Mouse (Mus musculus) adrenal gland, adult 2 months (tissue): ENCODE results near the gene Scnm1. TPM values are rescaled to one million over a fixed set of nuclear protein-coding genes. Genes with fewer than 3 reads are reported as not detected.
"Not testable (repeated sequence)": the region's sequence is repeated elsewhere in the genome, so short reads cannot be mapped to it uniquely, and the experiment has no call there.

Experiments used
- DNase-seq: peaks from one replicate; pipeline ENCODE4 v3.0.0; 2021
- polyA plus RNA-seq: library from polyadenylated mRNA; depleted of rRNA; stranded (reverse); fragments of >200 nt; gene quantifications from 2 replicates; pipeline ENCODE4 v1.2.3, GENCODE M21; 2012
- total RNA-seq, 2 experiments: library from RNA; stranded (reverse); gene quantifications; 2 replicates each; pipeline ENCODE4 v1.2.3; 2021

The Scnm1 gene
- total and polyA plus RNA-seq, 3 experiments = 18.6 to 37.0 (median 33.4) TPM

- DNase-seq = no peak
These were observed 14.1 kb upstream of the Scnm1 start for GRCm38 (mm10) chr3:95147924-95148323.

DNA sequence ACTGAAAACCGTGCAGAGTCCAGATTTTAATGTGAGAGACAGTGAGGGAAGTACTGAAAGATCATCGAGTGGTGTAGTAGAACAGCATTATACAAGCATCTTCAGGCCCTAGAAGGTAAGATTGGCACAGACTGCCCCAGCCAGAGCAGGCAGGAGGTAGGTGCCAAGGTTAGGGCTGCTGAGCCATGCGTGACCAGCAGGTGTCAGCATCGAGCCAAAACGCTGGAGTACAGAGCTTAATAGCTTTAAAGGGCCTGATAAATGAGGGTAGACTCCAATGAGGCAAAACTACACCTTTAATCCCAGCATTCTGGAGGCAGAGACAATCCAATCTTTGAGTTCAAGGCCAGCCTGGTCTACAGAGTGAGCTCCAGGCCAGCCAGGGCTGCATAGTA lies 8.8 kb upstream of the Scnm1 start:
- DNase-seq = peak; percentile 88

DNA sequence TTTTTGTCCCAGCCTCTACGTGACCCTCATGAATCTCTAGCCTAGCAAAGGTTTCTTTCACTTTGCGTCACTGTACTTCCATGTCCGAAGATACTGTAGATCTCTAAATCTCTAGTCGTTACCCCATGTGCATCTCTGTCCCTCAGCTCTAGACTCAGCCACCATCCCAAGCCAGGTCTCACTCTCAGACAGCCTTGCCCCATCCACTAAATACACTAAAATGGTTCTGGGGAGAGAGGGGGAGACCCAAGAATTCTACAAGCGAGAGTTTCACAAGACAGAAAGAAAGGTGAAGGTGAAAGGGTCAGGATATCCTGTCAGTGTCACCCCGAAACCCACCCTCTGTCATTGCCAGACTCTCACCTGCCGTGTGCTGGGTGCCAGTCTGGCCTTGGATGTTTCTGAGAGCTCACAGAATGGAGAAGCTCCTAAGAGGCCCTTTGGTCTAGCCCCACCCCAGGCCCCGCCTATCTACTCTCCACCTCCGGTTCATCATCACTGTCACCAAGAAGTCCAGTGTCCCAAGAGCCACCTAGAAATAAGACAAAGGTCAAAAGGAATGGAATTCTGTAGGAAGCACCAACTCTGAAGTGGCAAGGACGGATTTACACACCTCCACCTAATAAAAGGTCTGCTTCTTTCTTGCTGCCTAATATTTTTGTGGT lies 8.3 kb upstream of the Scnm1 start, which contains the start of gene Tnfaip8l2:
Tnfaip8l2 (minus strand) TSS at position 409 of the 665 bp plus-strand sequence.
- no peak for DNase-seq

GRCm38 (mm10) chr3:95141474-95141873 lies 7.7 kb upstream of the Scnm1 start:
- no peak for DNase-seq

DNA sequence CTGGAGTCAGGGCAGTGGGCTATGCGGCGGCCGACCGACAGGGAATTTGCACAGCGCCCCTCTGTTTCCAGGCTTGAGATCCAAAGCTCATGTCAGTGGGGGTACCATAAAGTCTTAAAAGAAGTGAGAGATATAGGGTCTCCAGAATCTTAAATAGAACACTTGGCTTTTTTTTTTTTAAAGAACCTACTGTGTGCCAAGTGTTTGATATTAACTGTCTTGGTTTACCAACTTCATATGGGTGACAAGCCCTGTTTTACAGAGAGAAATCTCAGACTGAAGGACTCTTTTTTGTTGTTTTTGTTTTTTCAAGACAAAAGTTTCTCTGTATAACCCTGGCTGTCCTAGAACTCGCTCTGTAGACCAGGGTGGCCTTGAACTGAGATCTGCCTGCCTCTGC lies 7.0 kb upstream of the Scnm1 start:
- no peak for DNase-seq

DNA sequence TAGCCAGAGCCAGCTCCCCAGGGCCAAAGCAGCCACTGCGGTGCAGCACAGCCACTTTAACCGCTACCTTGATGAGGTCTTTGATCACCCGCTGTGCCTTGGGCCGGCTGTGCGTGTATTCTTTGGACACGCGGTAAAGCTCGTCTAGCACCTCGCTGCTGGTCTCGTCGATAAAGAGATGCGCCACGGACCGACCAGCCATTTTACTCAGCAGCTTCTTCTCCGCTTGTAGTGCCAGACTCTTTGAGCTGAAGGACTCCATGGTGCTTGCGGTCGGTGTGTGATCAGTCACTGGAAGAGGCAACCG lies 6.4 kb upstream of the Scnm1 start:
- no peak for DNase-seq

DNA sequence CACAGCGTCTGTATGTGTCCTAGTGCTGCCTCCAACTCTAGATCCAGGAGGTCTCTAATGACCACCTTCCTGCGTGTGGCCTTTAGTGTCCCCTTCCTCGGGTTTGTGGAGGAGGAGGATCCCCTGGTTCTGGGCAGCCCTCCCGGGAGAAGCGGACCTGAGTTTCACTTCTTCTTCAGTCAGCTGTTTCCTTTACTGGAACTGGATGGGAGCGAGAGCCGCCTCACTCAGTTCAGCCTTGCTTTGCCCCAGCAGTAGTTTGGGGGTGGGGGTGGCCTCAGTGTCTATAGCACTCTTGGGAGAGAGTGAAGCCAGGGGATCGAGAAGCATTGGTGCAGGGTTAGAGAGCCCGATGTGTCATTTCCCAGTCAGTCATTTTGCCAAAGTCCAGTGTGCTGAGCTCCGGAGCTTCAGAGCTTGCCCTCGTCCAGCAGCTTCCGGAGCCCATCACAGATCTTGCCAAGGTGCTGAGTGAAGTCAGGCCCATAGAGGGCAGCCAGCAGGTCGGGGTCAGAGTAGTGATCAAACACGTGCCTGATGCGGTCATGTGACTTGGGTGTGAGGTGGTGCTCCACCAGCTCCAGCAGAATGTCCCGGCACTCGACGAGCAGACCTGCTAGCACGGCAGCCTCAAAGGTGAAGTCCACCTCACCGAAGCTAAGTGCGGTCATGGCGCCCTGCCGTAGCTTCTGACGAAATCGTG lies 5.9 kb upstream of the Scnm1 start:
- peak; percentile 38 for DNase-seq

DNA sequence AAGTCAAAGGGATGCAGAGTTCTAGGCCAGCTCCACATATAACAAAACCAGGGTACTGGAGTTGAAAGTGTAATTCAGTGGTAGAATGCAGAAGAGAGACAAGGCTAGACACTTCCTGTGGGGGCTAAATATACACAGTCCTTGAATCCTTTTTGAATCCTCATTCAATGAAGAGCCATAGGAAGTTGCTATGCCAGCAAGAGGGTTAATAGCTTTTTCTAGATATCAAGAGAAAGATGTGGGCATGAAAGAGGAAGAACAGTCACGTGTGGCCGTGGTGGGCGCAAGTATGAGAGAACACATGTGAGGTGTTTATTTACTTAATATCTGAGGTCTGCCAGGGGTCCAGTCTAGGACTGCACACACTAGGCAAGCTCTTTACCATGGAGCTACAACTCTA lies 2.5 kb upstream of the Scnm1 start:
- no peak for DNase-seq

DNA sequence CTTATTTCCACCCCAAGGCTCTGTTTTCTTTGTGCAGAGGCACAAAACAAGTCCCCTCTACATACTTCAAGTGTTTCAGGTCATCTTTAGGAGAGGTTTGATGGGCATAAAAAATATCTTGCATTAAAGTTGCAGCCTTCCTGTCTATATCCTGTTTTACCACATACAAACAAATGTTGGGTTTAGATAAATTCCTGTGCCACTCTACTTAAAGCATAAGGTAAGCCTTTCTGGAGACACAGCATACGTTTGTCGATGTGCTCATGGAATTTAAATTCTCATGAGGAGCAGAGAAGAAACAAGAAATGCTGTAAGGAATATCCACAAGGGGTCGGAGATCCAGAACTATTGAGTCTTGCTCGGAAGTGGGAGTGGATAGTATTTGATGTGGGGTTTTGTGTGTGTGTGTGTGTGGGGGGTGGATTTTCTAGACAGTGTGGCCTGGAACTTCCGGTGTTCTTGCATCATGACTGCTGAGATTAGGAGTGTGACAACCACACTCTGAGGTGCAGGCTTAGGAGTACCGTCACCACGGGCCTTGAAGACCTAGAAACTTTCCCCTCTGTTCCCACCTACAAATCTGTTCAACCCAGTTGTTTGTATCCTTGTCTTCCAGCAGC lies 1.7 kb upstream of the Scnm1 start:
- no peak for DNase-seq

- DNase-seq = peak; percentile 58
These were observed 1.2 kb upstream of the Scnm1 start for GRCm38 (mm10) chr3:95135023-95135422.

GRCm38 (mm10) chr3:95134133-95134532 lies 322 bp upstream of the Scnm1 start:
- DNase-seq = not testable (repeated sequence)

- DNase-seq = no peak
These were observed 635 bp downstream of the Scnm1 start for GRCm38 (mm10) chr3:95133176-95133575.

DNA sequence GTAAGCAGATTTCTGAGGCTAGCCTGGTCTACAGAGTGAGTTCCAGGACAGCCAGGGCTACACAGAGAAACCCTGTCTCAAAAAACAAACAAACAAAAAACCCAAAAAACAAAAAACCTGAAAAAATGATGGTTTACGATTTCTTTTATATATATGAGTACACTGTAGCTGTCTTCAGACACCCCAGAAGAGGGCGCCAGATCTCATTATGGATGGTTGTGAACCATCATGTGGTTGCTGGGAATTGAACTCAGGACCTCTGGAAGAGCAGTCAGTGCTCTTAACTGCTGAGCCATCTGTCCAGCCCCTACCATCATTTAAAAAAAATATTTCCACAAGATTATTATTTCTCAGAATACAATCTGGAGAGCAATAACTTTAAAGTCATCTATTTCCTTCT lies 1.4 kb downstream of the Scnm1 start:
- not testable (repeated sequence) for DNase-seq

- no peak for DNase-seq
These were observed 3.7 kb downstream of the Scnm1 start for GRCm38 (mm10) chr3:95130081-95130480.

GRCm38 (mm10) chr3:95129226-95129651 lies 4.6 kb downstream of the Scnm1 start:
- no peak for DNase-seq

GRCm38 (mm10) chr3:95124972-95125371 lies 8.8 kb downstream of the Scnm1 start:
- peak; percentile 60 for DNase-seq

DNA sequence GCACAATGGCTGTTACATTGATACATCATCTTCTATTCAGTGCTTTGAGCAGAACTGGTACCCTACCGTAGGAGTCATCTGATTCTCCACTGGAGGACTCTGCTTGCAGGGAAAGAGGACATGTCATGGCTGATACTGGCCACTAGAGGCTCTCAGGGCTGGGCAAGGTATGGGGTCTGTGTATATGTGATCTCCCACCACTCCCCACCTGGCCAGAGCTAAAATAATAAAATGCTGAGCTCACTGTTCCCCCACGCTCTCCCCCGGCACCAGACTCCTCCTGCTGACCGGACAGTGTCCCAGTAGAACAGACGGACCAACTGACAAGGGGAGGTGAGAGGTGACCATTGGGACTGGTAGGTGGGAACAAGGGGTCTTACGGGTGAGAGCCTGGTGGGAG lies 9.6 kb downstream of the Scnm1 start, which contains the start of gene Tmod4:
Tmod4 (plus strand) TSS at position 231 of the 400 bp plus-strand sequence.
- no peak for DNase-seq

DNA sequence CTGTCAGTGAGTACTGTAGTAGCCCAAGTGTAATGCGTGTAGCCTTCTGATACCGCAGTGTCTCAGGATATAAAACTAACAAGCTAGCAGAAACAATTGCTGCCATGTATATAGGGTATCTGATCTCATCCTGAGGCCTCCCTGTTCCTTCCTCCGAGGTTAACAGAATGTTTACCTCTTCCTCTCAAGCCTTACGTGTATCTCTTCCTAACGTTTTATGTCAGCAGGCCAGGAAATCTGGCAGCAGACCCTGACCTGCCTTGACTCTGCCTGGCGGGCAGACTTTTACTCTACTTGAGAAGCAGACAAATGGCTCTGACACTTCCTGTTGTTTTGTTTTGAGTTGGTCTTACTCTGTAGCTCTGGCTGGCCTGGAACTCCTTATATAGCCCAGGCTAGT lies 12.2 kb downstream of the Scnm1 start:
- no peak for DNase-seq

GRCm38 (mm10) chr3:95117751-95118150 lies 16.1 kb downstream of the Scnm1 start:
- DNase-seq = peak; percentile 42

GRCm38 (mm10) chr3:95112760-95113159 lies 21.1 kb downstream of the Scnm1 start:
- DNase-seq = no peak

DNA sequence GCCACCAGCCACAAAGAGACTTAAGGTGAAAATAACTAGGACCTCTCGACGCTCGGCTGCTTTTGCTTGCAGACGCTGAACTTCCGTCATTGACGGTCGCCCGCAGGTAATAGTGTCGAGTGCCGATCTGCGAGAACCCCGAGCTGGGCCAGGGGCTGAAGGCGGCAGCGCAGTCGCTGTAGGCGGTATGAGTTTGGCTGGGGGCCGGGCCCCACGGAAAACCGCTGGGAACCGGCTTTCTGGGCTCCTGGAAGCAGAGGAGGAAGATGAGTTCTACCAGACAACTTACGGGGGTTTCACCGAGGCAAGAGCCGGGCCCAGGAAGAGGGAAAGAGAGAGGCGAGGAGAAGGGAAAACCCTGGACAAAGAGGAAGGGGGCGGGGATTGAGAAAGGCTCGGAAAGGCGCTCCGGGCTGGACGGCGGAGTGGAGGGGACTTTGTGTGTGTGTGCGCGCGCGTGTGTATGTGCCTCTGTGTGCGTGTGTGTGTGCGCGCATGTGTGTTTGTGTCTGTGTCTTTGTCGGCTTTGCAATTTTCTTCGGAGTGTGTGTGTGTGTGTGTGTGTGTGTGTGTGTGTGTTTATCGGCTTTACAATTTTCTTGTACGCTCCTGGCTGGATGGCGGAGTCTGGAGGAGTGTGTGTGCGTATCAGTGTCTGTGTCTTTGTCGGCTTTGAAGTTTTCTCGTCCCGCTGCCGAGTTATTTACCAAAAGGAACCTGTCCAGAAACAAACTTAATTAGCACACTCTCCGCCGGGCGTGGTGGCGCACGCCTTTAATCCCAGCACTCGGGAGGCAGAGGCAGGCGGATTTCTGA lies 22.7 kb downstream of the Scnm1 start, which contains the start of gene Vps72:
Vps72 (plus strand) TSS at position 112 of the 816 bp plus-strand sequence.
- peak; percentile 95 for DNase-seq

DNA sequence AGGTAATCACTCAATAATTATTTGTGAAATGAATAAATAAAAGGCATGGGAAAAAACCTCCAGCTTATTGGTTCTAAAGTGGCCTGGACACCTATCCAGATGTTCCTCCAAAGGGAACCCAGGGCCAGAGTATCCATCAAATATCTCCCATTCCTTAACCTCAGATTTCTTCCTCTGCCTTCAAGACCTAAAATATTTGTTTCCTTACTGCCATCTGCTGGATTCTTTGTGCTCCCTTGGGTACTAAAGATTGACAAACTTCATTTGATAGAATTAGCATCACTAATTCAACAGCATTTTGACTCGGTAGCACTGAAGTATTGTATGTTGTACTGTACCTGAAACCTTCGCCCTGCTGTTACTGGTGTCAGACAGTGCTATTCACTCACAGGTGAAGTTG lies 25.9 kb downstream of the Scnm1 start:
- DNase-seq = no peak
